Mouse (Mus musculus) gastrocnemius, postnatal 4 days (tissue): ENCODE data around the gene Nckap1. TPM values are rescaled to one million over a fixed set of nuclear protein-coding genes. Genes with fewer than 3 reads are reported as not detected.

Source experiments
- DNase-seq, 2 experiments: peaks; one replicate each; pipeline ENCODE4 v3.0.0; 2021 to 2022; ENCODE audit warnings: low spot score in 2 of 2, mixed read lengths in 2 of 2
- long read RNA-seq, 2 experiments: library from polyadenylated mRNA; stranded (forward); transcript quantifications; one replicate each; pipeline ENCODE4 v2.0.0; 2021
- total RNA-seq, 2 experiments: library from RNA; stranded (reverse); gene quantifications; 2 replicates each; pipeline ENCODE4 v1.2.3; 2021

Nckap1 gene
- 10 to 100 TPM; 80.1 to 81.0 TPM for total RNA-seq
- long read RNA-seq, experiment 1, full-length matches to known transcripts: 61 of 76 reads
- long read RNA-seq, experiment 1, partial matches to known transcripts: 7 of 76 reads
- long read RNA-seq, experiment 1, other reads (novel, unspliced or antisense): 8 of 76 reads
- long read RNA-seq, experiment 2, full-length matches to known transcripts: 67 of 79 reads
- long read RNA-seq, experiment 2, partial matches to known transcripts: 5 of 79 reads
- long read RNA-seq, experiment 2, other reads (novel, unspliced or antisense): 7 of 79 reads

GRCm38 (mm10) chr2:80581043-80581711 lies at the start of gene Nckap1:
Gene Nckap1, minus strand, starts transcription at chr2:80581380.
- peak; percentile 86 to 89 for DNase-seq

GRCm38 (mm10) chr2:80624523-80624922 lies 43.3 kb upstream of the Nckap1 start:
- DNase-seq: no peak

- no peak for DNase-seq
Observed at GRCm38 (mm10) chr2:80621921-80622320, 40.7 kb upstream of the Nckap1 start.

- no peak for DNase-seq
Observed at GRCm38 (mm10) chr2:80618991-80619390, 37.8 kb upstream of the Nckap1 start.

GRCm38 (mm10) chr2:80616854-80617737 lies 35.9 kb upstream of the Nckap1 start, which contains the start of the genes Dusp19 and Nup35:
Gene Dusp19, plus strand, starts transcription at chr2:80617045.
Gene Nup35, plus strand, starts transcription at chr2:80617236.
- DNase-seq: peak; percentile 84 to 88

GRCm38 (mm10) chr2:80612796-80613195 lies 31.6 kb upstream of the Nckap1 start:
- DNase-seq: no peak

GRCm38 (mm10) chr2:80612286-80612685 lies 31.1 kb upstream of the Nckap1 start:
- DNase-seq: no peak

GRCm38 (mm10) chr2:80603771-80604426 lies 22.7 kb upstream of the Nckap1 start:
- no peak for DNase-seq

- no peak for DNase-seq
Observed at GRCm38 (mm10) chr2:80602756-80603155, 21.6 kb upstream of the Nckap1 start.

- DNase-seq: no peak
Observed at GRCm38 (mm10) chr2:80600611-80601010, 19.4 kb upstream of the Nckap1 start.

GRCm38 (mm10) chr2:80599850-80600249 lies 18.7 kb upstream of the Nckap1 start:
- no peak for DNase-seq

- DNase-seq: no peak
Observed at GRCm38 (mm10) chr2:80596960-80597359, 15.8 kb upstream of the Nckap1 start.

GRCm38 (mm10) chr2:80594215-80594918 lies 13.2 kb upstream of the Nckap1 start:
- DNase-seq: no peak

GRCm38 (mm10) chr2:80582356-80582755 lies 1.2 kb upstream of the Nckap1 start:
- DNase-seq: no peak

GRCm38 (mm10) chr2:80580311-80580961 lies 744 bp downstream of the Nckap1 start:
- no peak for DNase-seq

GRCm38 (mm10) chr2:80579253-80579891 lies 1.8 kb downstream of the Nckap1 start:
- no peak for DNase-seq

GRCm38 (mm10) chr2:80577286-80577685 lies 3.9 kb downstream of the Nckap1 start:
- DNase-seq: no peak

GRCm38 (mm10) chr2:80570656-80571055 lies 10.5 kb downstream of the Nckap1 start:
- no peak for DNase-seq

GRCm38 (mm10) chr2:80567411-80567810 lies 13.8 kb downstream of the Nckap1 start:
- no peak for DNase-seq
